Mouse (Mus musculus): ENCODE results near the gene Secisbp2.

The Secisbp2 gene

GRCm38 (mm10) chr13:51731474-51731873 is 80.0 kb downstream of the Secisbp2 start:
- DNase-seq (ENCODE audit: extremely low read depth, low read depth): no peak

GRCm38 (mm10) chr13:51732097-51732664 is 80.7 kb downstream of the Secisbp2 start:
- no peak for DNase-seq (ENCODE audit: extremely low read depth, low read depth)
